Mouse (Mus musculus) R1 (cell line): Measurements from ENCODE around the gene Oog1.
"Not testable (repeated sequence)": the region's sequence is repeated elsewhere in the genome, so short reads cannot be mapped to it uniquely, and the experiment has no call there.

Experiments used
- DNase-seq: peaks from one replicate; pipeline ENCODE4 v3.0.0-alpha.2; 2018; ENCODE audit warnings: low read depth, low spot score

Oog1 gene

DNA sequence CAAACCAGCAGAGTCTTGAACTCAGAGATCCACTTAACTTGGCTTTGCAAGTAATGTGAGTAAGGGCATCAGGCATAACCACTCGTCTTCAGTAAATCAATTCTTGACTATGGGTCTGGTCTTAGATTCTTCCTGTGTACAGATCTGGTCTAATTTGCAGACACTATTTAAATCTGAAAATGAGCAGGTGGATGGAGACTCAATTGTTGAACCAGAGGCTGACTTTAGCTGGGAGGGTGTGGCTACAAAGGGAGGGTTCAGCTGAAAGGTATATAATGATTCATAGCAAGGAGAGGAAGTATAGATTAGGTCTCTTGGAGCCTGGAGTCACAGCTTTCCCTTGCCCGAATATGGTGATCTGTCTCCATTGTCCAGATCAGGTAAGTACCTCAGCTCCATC, at the start of gene Oog1:
Gene Oog1, plus strand, starts transcription at position 301 of the 400 bp plus-strand sequence.
- not testable (repeated sequence) for DNase-seq

- not testable (repeated sequence) for DNase-seq
These were observed 1.1 kb upstream of the Oog1 start for GRCm38 (mm10) chr12:87601388-87601787.

GRCm38 (mm10) chr12:87618569-87618968, 16.1 kb downstream of the Oog1 start, which contains the start of gene Gm4027:
TSS of gene Gm4027 (plus strand) at chr12:87618869.
- DNase-seq = not testable (repeated sequence)

DNA sequence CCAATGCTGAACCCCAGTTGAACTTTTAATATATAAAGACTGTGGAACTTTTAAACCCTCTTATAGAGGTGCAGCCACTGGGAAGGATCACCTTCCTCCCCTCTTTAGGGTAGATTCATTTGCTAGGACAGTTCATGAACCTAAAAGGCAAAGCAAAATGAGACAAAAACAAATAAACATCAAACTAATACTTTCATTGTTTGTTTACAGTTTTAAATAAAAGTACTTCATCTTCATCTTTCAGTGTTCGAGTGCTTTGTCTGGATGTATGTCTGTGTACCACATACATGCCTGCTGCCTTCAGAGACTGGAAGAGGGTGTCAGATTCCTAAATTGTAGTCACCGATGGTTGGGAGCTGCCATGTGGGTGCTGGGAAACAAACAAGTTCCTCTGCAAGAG, 42.0 kb downstream of the Oog1 start, which contains the start of gene Gm16381:
Gene Gm16381, minus strand, starts transcription at position 101 of the 400 bp plus-strand sequence.
- DNase-seq = not testable (repeated sequence)

GRCm38 (mm10) chr12:87652916-87653703, 50.6 kb downstream of the Oog1 start:
- not testable (repeated sequence) for DNase-seq
